Mouse (Mus musculus): ENCODE measurements at regions not wholly inside any gene's neighbourhood (a gene's known extent, or its start where the extent isn't known, plus 50 kb on each side); places are given as distances from the start of the nearest gene placed in this dataset.

GRCm38 (mm10) chr6:127275430-127275784, 123.4 kb upstream of the Ccnd2 start:
- no peak for TF ChIP-seq CTCF (IDR thresholded peaks at IDR 0.05; ENCODE audit: low read depth, low read length)
- no peak for TF ChIP-seq GATA1 (IDR thresholded peaks at IDR 0.05; ENCODE audit: borderline replicate concordance, low read length)
- TF ChIP-seq TAL1 (conservative IDR thresholded peaks at IDR 0.05; ENCODE audit: low read depth, low read length) = no peak
- no peak for TF ChIP-seq POLR2AphosphoS5 (IDR thresholded peaks at IDR 0.05; ENCODE audit: insufficient replicate concordance, low read depth, low read length)
- no peak for TF ChIP-seq GATA2 (IDR thresholded peaks at IDR 0.05; ENCODE audit: borderline replicate concordance, low read depth, low read length)
